Mouse (Mus musculus): ENCODE measurements around the gene Gm44503. TPM values are rescaled to one million over a fixed set of nuclear protein-coding genes. Genes with fewer than 3 reads are reported as not detected.
A peak's percentile ranks its signal among the peaks of the same experiment; 100 is the strongest.

Gm44503 gene
- polyA plus RNA-seq, 1 experiment from 2014 or later: not detected

- Histone ChIP-seq H3K36me3 (ENCODE audit: control insufficient read depth, insufficient read depth, low read length) (no peaks in the 10 kb centered on the region), H3K27ac (ENCODE audit: low read length) (no peak overlapping the region), H3K4me1 (ENCODE audit: control insufficient read depth, insufficient read depth, low read length) (peaks cover 3% of the 10 kb centered on the region; the same call in 1 of the 2 replicates), H3K4me3 (replicated peaks; ENCODE audit: low read length) (no peak overlapping the region), H3K9ac (ENCODE audit: low read length) (no peak overlapping the region), H3K4me2 (ENCODE audit: low read depth, low read length) (no peak overlapping the region), H3K9me3 (replicated peaks; ENCODE audit: control insufficient read depth, low read length) (no peaks in the 10 kb centered on the region), H3K27me3 (ENCODE audit: control insufficient read depth, insufficient read depth, low read length) (no peaks in the 10 kb centered on the region)
- ATAC-seq (ENCODE audit: insufficient read depth, low FRiP score): no peak
- WGBS: 82% methylated on average over 15 of the region's 15 CpGs
Observed at GRCm38 (mm10) chr9:72961959-72962358, 3.3 kb downstream of the Gm44503 start.

GRCm38 (mm10) chr9:72968349-72969061, 9.9 kb downstream of the Gm44503 start:
- Histone ChIP-seq H3K4me1 (ENCODE audit: control insufficient read depth, insufficient read depth, low read length) (no peaks in the 10 kb centered on the region), H3K27me3 (ENCODE audit: control insufficient read depth, insufficient read depth, low read length) (no peaks in the 10 kb centered on the region), H3K27ac (ENCODE audit: low read length) (no peak overlapping the region), H3K4me2 (ENCODE audit: low read depth, low read length) (no peak overlapping the region), H3K9ac (ENCODE audit: low read length) (0 out of 2 replicates have a peak overlapping the region, but pooled peaks have one; percentile 7), H3K36me3 (ENCODE audit: control insufficient read depth, insufficient read depth, low read length) (no peaks in the 10 kb centered on the region), H3K4me3 (replicated peaks; ENCODE audit: low read length) (no peak overlapping the region), H3K9me3 (replicated peaks; ENCODE audit: control insufficient read depth, low read length) (no peaks in the 10 kb centered on the region)
- 24% methylated on average over 11 of the region's 11 CpGs for WGBS
- peak; percentile 64; the same call in 1 of the 2 replicates for ATAC-seq (ENCODE audit: insufficient read depth, low FRiP score)

- H3K9me3 ChIP-seq (replicated peaks; ENCODE audit: control insufficient read depth, low read length): no peaks in the 10 kb centered on the region
- no peak overlapping the region for H3K4me3 ChIP-seq (replicated peaks; ENCODE audit: low read length)
- no peak for ATAC-seq (ENCODE audit: insufficient read depth, low FRiP score)
- H3K9ac ChIP-seq (ENCODE audit: low read length): no peak overlapping the region
- H3K27me3 ChIP-seq (ENCODE audit: control insufficient read depth, insufficient read depth, low read length): no peaks in the 10 kb centered on the region
- H3K27ac ChIP-seq (ENCODE audit: low read length): no peak overlapping the region
- no peaks in the 10 kb centered on the region for H3K4me1 ChIP-seq (ENCODE audit: control insufficient read depth, insufficient read depth, low read length)
- 70% methylated on average over 7 of the region's 7 CpGs for WGBS
- H3K4me2 ChIP-seq (ENCODE audit: low read depth, low read length): no peak overlapping the region
- H3K36me3 ChIP-seq (ENCODE audit: control insufficient read depth, insufficient read depth, low read length): no peaks in the 10 kb centered on the region
Observed at GRCm38 (mm10) chr9:72969874-72970273, 11.2 kb downstream of the Gm44503 start.

- H3K4me1 ChIP-seq (ENCODE audit: control insufficient read depth, insufficient read depth, low read length): no peaks in the 10 kb centered on the region
- H3K9me3 ChIP-seq (replicated peaks; ENCODE audit: control insufficient read depth, low read length): no peaks in the 10 kb centered on the region
- H3K27ac ChIP-seq (ENCODE audit: low read length): no peak overlapping the region
- no peak overlapping the region for H3K4me3 ChIP-seq (replicated peaks; ENCODE audit: low read length)
- ATAC-seq (ENCODE audit: insufficient read depth, low FRiP score): no peak
- WGBS: 85% methylated on average over 5 of the region's 5 CpGs
- no peak overlapping the region for H3K4me2 ChIP-seq (ENCODE audit: low read depth, low read length)
- no peaks in the 10 kb centered on the region for H3K36me3 ChIP-seq (ENCODE audit: control insufficient read depth, insufficient read depth, low read length)
- H3K9ac ChIP-seq (ENCODE audit: low read length): no peak overlapping the region
- no peaks in the 10 kb centered on the region for H3K27me3 ChIP-seq (ENCODE audit: control insufficient read depth, insufficient read depth, low read length)
Observed at GRCm38 (mm10) chr9:72972435-72972834, 13.8 kb downstream of the Gm44503 start.

GRCm38 (mm10) chr9:72972984-72973383, 14.3 kb downstream of the Gm44503 start:
- H3K9ac ChIP-seq (ENCODE audit: low read length): no peak overlapping the region
- no peak for ATAC-seq (ENCODE audit: insufficient read depth, low FRiP score)
- no peaks in the 10 kb centered on the region for H3K27me3 ChIP-seq (ENCODE audit: control insufficient read depth, insufficient read depth, low read length)
- H3K36me3 ChIP-seq (ENCODE audit: control insufficient read depth, insufficient read depth, low read length): no peaks in the 10 kb centered on the region
- H3K4me1 ChIP-seq (ENCODE audit: control insufficient read depth, insufficient read depth, low read length): no peaks in the 10 kb centered on the region
- no peaks in the 10 kb centered on the region for H3K9me3 ChIP-seq (replicated peaks; ENCODE audit: control insufficient read depth, low read length)
- H3K4me2 ChIP-seq (ENCODE audit: low read depth, low read length): no peak overlapping the region
- H3K4me3 ChIP-seq (replicated peaks; ENCODE audit: low read length): no peak overlapping the region
- no peak overlapping the region for H3K27ac ChIP-seq (ENCODE audit: low read length)

- Histone ChIP-seq H3K36me3 (ENCODE audit: control insufficient read depth, insufficient read depth, low read length) (no peaks in the 10 kb centered on the region), H3K9ac (ENCODE audit: low read length) (no peak overlapping the region), H3K4me1 (ENCODE audit: control insufficient read depth, insufficient read depth, low read length) (no peaks in the 10 kb centered on the region), H3K4me3 (replicated peaks; ENCODE audit: low read length) (no peak overlapping the region), H3K4me2 (ENCODE audit: low read depth, low read length) (no peak overlapping the region), H3K27ac (ENCODE audit: low read length) (no peak overlapping the region), H3K9me3 (replicated peaks; ENCODE audit: control insufficient read depth, low read length) (no peaks in the 10 kb centered on the region), H3K27me3 (ENCODE audit: control insufficient read depth, insufficient read depth, low read length) (no peaks in the 10 kb centered on the region)
- 84% methylated on average over 5 of the region's 5 CpGs for WGBS
- ATAC-seq (ENCODE audit: insufficient read depth, low FRiP score): no peak
Observed at GRCm38 (mm10) chr9:72974734-72975133, 16.1 kb downstream of the Gm44503 start.

GRCm38 (mm10) chr9:72975242-72975641, 16.6 kb downstream of the Gm44503 start:
- no peaks in the 10 kb centered on the region for H3K9me3 ChIP-seq (replicated peaks; ENCODE audit: control insufficient read depth, low read length)
- WGBS: 90% methylated on average over 1 of the region's 1 CpGs
- H3K4me1 ChIP-seq (ENCODE audit: control insufficient read depth, insufficient read depth, low read length): no peaks in the 10 kb centered on the region
- no peak overlapping the region for H3K4me2 ChIP-seq (ENCODE audit: low read depth, low read length)
- no peaks in the 10 kb centered on the region for H3K36me3 ChIP-seq (ENCODE audit: control insufficient read depth, insufficient read depth, low read length)
- H3K27me3 ChIP-seq (ENCODE audit: control insufficient read depth, insufficient read depth, low read length): no peaks in the 10 kb centered on the region
- no peak overlapping the region for H3K27ac ChIP-seq (ENCODE audit: low read length)
- no peak overlapping the region for H3K4me3 ChIP-seq (replicated peaks; ENCODE audit: low read length)
- ATAC-seq (ENCODE audit: insufficient read depth, low FRiP score): no peak
- H3K9ac ChIP-seq (ENCODE audit: low read length): no peak overlapping the region

- Histone ChIP-seq H3K4me1 (ENCODE audit: control insufficient read depth, insufficient read depth, low read length) (peaks cover 16% of the 10 kb centered on the region), H3K4me2 (ENCODE audit: low read depth, low read length) (no peak overlapping the region), H3K4me3 (replicated peaks; ENCODE audit: low read length) (no peak overlapping the region), H3K9me3 (replicated peaks; ENCODE audit: control insufficient read depth, low read length) (no peaks in the 10 kb centered on the region), H3K9ac (ENCODE audit: low read length) (no peak overlapping the region), H3K36me3 (ENCODE audit: control insufficient read depth, insufficient read depth, low read length) (no peaks in the 10 kb centered on the region), H3K27me3 (ENCODE audit: control insufficient read depth, insufficient read depth, low read length) (no peaks in the 10 kb centered on the region), H3K27ac (ENCODE audit: low read length) (no peak overlapping the region)
- ATAC-seq (ENCODE audit: insufficient read depth, low FRiP score): no peak
- 73% methylated on average over 2 of the region's 2 CpGs for WGBS
Observed at GRCm38 (mm10) chr9:72983066-72983465, 24.4 kb downstream of the Gm44503 start.

GRCm38 (mm10) chr9:72985250-72986220, 26.9 kb downstream of the Gm44503 start, which contains the start of the genes Ccpg1os and Ccpg1:
Gene Ccpg1os (minus strand): TSS chr9:72985382.
Gene Ccpg1 (plus strand): TSS chr9:72985429.
- no peaks in the 10 kb centered on the region for H3K9me3 ChIP-seq (replicated peaks; ENCODE audit: control insufficient read depth, low read length)
- H3K4me2 ChIP-seq (ENCODE audit: low read depth, low read length): peak within 1 kb of the TSS; percentile 96
- H3K27ac ChIP-seq (ENCODE audit: low read length): peak within 1 kb of the TSS; percentile 42; the same call in 1 of the 2 replicates
- WGBS: under 1% methylated on average over 86 of the region's 88 CpGs
- H3K4me1 ChIP-seq (ENCODE audit: control insufficient read depth, insufficient read depth, low read length): peaks cover 16% of the 10 kb centered on the region
- H3K36me3 ChIP-seq (ENCODE audit: control insufficient read depth, insufficient read depth, low read length): no peaks in the 10 kb centered on the region
- H3K27me3 ChIP-seq (ENCODE audit: control insufficient read depth, insufficient read depth, low read length): no peaks in the 10 kb centered on the region
- peak; percentile 99 for ATAC-seq (ENCODE audit: insufficient read depth, low FRiP score)
- H3K4me3 ChIP-seq (replicated peaks; ENCODE audit: low read length): peak within 1 kb of the TSS; percentile 72
- H3K9ac ChIP-seq (ENCODE audit: low read length): peak within 1 kb of the TSS; percentile 77

Data from stomach, embryonic 16.5 days (tissue).